Mouse (Mus musculus) G1E (cell line): ENCODE measurements around the gene Eml2.

ENCODE experiments used
- CTCF ChIP-seq: IDR thresholded peaks from 2 replicates; pipeline ENCODE4 v1.5.1; 2012; ENCODE audit warnings: low read depth, low read length, inconsistent platforms, mixed read lengths
- GATA1 ChIP-seq: IDR thresholded peaks from 2 replicates; pipeline ENCODE4 v1.6.1; 2012; ENCODE audit warnings: borderline replicate concordance, low read length, inconsistent platforms, mixed read lengths
- TAL1 ChIP-seq: conservative IDR thresholded peaks from 2 replicates; pipeline ENCODE4 v1.6.1; 2012; ENCODE audit warnings: low read depth, low read length, inconsistent platforms, mixed read lengths

DNA sequence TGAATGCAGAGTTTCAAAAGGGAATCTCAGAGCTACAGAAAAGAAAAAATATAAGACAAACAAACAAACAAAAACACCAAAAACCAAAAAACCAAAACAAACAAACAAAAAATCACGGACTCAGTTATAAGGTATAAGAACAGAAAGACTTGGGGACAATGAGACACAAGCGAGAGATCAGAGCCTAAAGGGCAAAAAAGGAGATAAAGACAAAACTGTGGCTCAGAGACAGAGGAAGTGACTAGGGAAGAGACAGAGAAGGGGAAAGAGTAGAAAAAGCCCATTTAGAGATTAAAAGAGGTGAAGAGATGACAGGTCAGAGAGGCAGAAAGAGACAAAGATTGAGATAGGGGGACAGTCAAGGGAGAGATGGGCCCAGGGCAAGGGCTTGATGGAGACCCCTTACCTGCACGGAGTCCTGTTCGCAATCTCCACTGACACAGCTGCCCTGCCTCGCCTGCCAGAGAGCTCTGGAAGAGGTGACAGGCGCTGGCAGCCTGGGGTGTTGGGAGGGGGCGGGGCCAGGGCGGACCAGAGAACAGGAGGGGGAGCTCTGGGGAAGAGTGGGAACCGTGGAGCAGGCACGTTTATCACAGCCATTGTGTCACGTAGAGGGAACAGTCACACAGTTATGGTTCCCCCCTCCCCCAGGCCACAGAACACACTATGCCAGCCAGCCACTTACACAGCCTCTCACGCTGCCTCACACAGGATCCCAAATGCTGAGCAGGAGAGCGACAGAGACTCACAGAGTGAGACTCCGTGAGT, 10.4 kb upstream of the Eml2 start, which contains the start of gene Gipr:
- TF ChIP-seq CTCF (no peak), TAL1 (no peak), GATA1 (no peak)
